Mouse (Mus musculus): ENCODE measurements at regions not wholly inside any gene's neighbourhood (a gene's known extent, or its start where the extent isn't known, plus 50 kb on each side); places are given as distances from the start of the nearest gene placed in this dataset.

- TF ChIP-seq CTCF (IDR thresholded peaks at IDR 0.05; ENCODE audit: insufficient read depth, low read length), result no peak
- TF ChIP-seq POLR2A (IDR thresholded peaks at IDR 0.05; ENCODE audit: borderline replicate concordance, extremely low read depth, low read depth, low read length), result no peak
These were observed 126.2 kb downstream of the Gm10260 start for GRCm38 (mm10) chr13:97634041-97634788.

Measured in lung, adult 2 months (tissue).